Mouse (Mus musculus) thymus, postnatal 25 days (tissue): ENCODE results near the gene Map7.

Source experiments
- DNase-seq: peaks from one replicate; pipeline ENCODE4 v3.0.0; 2022

Gene Map7

GRCm38 (mm10) chr10:20238281-20238680 is 90.0 kb downstream of the Map7 start:
- no peak for DNase-seq

GRCm38 (mm10) chr10:20240858-20241257 is 92.6 kb downstream of the Map7 start:
- DNase-seq: no peak

GRCm38 (mm10) chr10:20243321-20243720 is 95.0 kb downstream of the Map7 start:
- DNase-seq: no peak

- DNase-seq: no peak
These were observed 96.8 kb downstream of the Map7 start for GRCm38 (mm10) chr10:20245082-20245481.

GRCm38 (mm10) chr10:20249091-20249490 is 100.8 kb downstream of the Map7 start:
- DNase-seq: no peak

- DNase-seq: no peak
These were observed 107.3 kb downstream of the Map7 start for GRCm38 (mm10) chr10:20255579-20255978.

- DNase-seq: peak; percentile 38
These were observed 108.9 kb downstream of the Map7 start for GRCm38 (mm10) chr10:20257054-20257643.

- DNase-seq: peak; percentile 61
These were observed 109.8 kb downstream of the Map7 start for GRCm38 (mm10) chr10:20257721-20258720.

GRCm38 (mm10) chr10:20259476-20259875 is 111.2 kb downstream of the Map7 start:
- DNase-seq: no peak

GRCm38 (mm10) chr10:20262896-20263295 is 114.6 kb downstream of the Map7 start:
- no peak for DNase-seq

- no peak for DNase-seq
These were observed 116.2 kb downstream of the Map7 start for GRCm38 (mm10) chr10:20264479-20264878.

- DNase-seq: peak; percentile 40
These were observed 118.8 kb downstream of the Map7 start for GRCm38 (mm10) chr10:20267032-20267431.

GRCm38 (mm10) chr10:20268945-20269344 is 120.7 kb downstream of the Map7 start:
- no peak for DNase-seq

- no peak for DNase-seq
These were observed 124.1 kb downstream of the Map7 start for GRCm38 (mm10) chr10:20272380-20272779.

- no peak for DNase-seq
These were observed 125.0 kb downstream of the Map7 start for GRCm38 (mm10) chr10:20273278-20273677.

- no peak for DNase-seq
These were observed 125.8 kb downstream of the Map7 start for GRCm38 (mm10) chr10:20274022-20274421.

- DNase-seq: no peak
These were observed 133.2 kb downstream of the Map7 start for GRCm38 (mm10) chr10:20281456-20281855.

GRCm38 (mm10) chr10:20285289-20285975 is 137.2 kb downstream of the Map7 start:
- DNase-seq: no peak

GRCm38 (mm10) chr10:20285994-20286836 is 137.9 kb downstream of the Map7 start:
- DNase-seq: no peak

GRCm38 (mm10) chr10:20287369-20287768 is 139.1 kb downstream of the Map7 start:
- no peak for DNase-seq

GRCm38 (mm10) chr10:20290467-20290883 is 142.2 kb downstream of the Map7 start:
- DNase-seq: peak; percentile 77

- peak; percentile 65 for DNase-seq
These were observed 147.7 kb downstream of the Map7 start for GRCm38 (mm10) chr10:20295961-20296360.
